Mouse (Mus musculus): ENCODE results near the gene Fxyd5. TPM values are rescaled to one million over a fixed set of nuclear protein-coding genes. Genes with fewer than 3 reads are reported as not detected.

The Fxyd5 gene
- total RNA-seq, 2 experiments from 2014 or later = 29.3 to 30.8 TPM

DNA sequence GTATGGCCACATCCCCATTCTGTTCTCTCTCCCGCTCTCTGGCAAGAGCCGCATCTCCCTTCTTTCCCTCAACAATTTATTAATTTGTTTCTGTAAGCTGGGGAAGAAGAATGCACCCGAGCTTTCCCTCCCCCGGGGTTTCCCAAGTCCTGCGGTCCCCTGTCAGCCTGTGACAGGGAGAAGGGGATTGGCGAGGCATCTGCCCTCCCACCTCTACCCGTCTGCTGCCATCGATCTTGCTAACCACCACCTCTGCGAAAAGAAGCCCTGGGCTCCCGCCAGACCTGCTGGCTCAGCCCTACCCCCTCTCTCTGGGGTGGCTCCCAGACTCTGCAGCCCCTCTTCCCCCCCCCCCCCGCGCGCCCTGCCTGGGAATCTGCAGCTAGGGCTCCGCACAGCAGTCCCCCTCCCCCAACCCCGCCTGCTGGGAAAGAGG is 7.6 kb upstream of the Fxyd5 start:
- no peak for DNase-seq
- intact Hi-C loops (cut with DNase I) = loop anchor here (2.0 to 5.0 kb wide), 2 partner anchors 75 to 93 kb away; partner anchors contain the start of gene Usf2

DNA sequence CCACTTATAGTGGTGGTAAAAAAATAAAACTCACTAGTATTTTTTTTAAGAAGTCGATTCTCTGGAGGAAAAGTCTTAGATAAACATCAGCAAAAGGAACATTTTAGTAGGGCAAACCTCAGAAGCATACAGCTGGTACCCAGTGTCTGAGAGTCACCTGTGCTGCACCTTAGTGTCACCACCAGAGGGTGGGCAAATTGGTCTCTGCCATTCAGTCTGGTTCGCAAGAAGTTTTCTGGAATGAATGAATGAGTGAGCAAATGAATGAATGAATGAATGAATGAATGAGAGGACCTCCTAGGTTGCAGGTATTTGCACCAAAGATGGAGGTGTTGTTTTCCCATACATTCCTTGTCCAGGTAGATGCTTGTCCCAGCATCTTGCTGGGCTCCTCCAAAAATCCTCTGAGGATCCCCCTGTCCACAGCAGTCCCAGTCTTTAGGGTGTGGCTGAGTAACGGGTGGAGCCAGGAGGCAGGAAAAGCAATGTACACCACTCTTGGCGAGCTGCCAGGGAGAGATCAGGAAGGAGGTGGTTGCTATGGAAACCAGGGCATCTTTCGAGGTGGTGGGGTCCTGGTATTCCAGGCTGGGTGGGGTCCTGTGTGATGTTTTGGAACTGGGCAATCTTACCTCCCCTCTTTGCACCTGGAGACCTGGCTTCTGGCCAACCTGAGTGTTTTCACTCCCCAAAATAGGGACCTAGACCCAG is 7.0 kb upstream of the Fxyd5 start:
- no peak for DNase-seq
- intact Hi-C loops (cut with DNase I) = no loop called here

DNA sequence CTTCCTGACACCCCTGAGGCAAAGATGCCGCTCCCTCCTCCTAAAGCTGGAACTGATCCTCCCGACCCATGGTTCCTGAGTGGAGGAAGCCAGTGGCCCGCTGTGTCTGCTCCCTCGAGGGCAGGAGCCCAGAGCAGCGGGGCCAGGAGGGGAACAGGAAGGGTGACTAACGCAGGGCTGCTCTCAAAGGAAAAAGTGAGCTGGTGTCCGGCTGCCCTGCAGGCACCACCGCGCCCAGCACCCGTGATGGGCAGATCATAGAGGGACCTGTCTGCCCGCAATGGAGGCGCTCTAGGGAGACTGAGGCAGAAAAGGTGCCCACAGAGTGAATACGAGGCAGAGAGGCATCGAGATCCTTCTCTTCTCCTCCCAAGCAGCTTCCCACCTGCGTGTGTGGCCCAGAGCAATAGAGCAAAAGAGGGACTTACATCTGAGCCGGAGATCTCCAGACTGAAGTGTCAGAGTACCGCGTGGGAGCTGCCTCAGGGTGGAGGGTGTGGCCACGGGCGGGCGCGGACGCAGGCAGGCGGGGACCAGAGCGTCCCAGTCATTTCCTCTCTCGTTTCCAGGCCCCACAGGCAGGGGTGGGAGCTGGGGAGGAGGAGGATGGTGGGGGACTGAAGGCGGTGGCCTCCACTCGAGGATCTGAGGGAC is 492 bp downstream of the Fxyd5 start:
- peak; percentile 73 to 76 for DNase-seq
- intact Hi-C loops (cut with DNase I) = no loop called here

DNA sequence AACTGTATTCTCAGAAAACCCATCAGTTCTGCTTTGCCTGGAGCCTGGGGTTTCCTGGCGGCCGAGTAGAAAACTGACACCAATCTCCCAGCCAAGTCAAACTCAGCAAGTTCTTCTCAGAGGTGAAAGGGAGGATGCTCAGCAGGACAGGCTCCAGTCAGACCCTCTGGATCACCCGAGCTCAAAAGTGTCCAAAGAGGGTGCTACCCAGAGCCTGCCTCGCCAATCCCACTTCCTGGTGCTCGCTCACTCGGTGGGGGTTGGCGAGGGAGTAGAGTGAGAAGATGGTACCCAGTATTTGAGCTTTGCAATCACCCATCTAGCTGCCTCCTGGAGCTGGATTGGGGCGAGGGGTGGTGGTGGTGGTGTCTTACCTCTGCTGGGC is 1.3 kb downstream of the Fxyd5 start:
- no peak for DNase-seq
- intact Hi-C loops (cut with DNase I) = no loop called here

DNA sequence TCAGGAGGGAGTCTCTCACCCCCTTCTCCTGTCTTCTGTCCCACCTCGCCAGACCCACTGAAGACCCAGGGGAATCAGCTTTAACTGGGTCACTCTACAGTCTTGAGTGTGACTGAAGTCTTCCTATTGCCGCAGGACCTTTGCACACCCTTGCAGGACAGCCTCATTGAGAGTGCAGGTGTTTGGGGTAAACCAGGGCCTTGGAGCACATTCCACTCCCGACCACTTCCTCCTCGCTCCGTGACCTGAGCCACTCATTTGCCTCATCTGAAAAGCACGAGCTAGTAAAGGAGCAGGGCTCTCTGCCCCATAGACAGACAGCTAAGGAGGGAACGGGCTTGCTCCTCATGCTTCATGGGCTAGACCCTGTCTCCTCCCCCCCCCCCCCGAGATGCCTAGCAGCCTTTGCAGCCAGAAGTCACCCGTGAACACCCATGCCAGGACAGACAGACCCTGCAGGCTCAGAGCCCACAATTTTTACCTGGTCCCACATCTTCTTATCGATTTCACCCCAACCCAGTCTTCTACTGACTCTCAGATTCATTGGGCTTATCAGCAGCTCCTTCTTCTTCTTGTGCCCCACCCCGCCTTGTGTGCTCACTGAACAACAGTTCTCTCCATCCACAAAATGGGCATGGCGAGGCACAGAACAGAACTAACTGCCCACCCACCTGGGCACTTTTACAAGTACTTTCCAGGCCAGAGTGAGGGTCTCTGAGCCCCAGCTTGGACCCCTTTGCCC is 1.8 kb downstream of the Fxyd5 start:
- no peak for DNase-seq
- intact Hi-C loops (cut with DNase I) = no loop called here

DNA sequence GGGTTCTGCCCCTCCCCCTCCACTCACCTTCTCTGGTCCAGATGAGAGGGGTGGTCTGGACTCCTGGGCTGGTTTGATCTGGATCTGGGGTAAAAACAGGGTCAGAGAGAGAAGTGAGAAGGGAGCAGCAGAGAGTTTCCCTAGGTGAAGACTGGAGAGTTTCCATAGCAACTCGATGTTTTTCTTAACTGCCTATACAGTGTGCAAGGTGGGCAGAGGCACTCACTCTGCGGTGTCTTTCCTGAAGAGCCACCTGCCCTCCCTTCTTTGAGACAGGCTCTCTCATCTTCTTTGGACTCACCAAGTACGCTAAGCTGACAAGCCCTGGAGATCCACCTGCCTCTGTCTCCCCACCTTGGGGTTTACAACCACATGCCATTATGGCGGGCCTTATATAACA is 3.3 kb downstream of the Fxyd5 start:
- intact Hi-C loops (cut with DNase I) = no loop called here
- DNase-seq = no peak

DNA sequence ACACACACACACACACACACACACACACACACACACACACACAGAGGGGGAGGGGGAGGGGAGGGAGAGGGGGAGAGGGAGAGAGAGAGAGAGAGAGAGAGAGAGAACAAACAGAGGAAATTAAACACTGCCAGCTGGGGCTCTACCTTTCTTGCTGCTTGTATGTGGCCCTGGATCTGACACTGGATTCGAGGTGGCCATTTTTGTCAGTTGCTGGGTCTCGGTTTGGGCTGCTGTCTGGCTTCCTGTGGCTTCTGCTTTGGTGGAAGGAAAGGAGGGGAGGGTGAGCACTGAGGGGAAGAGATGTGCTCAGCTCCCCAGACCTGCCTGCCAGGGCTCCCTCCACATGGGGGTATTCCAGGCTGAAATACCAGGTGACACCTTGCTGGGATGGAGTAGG is 4.6 kb downstream of the Fxyd5 start:
- no peak for DNase-seq
- intact Hi-C loops (cut with DNase I) = no loop called here

DNA sequence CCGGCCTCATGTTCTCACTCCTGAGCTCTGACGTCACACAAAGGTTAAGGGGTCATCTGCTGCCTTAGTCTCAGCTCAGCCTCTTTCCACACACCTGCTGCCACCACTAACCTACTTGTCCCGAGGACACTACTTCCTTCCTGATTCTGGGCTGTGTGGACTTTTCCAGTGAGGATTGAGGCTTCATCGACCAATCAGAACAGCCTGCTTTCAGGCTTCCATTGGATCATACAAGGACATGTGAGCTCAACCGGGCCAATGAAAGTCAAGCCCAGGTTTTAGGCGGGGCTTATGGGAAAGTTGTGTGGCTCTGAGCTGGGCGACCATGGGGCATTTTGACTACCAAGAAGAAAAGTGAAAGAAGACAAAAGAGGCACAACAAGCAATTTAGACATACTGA is 5.4 kb downstream of the Fxyd5 start:
- intact Hi-C loops (cut with DNase I) = no loop called here
- no peak for DNase-seq

DNA sequence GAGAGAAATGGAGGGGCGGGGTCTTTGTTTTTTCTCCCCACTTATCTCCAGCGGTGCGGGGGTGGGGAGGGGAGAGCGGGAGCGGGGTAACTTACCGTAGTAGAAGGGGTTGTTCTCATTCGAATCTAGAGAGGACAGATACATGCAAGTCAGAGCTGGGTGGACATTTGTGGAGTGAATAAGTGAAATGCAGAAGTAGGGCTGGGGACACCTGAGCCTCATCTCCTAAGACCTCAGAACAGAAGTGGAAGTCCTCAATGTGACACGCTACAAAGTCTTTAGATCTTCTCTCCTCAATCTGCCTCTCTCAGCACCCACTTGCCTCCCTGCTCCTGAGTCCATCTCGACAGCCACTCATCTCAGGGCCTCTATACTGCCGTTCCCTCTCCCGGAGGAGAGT is 7.0 kb downstream of the Fxyd5 start:
- intact Hi-C loops (cut with DNase I) = no loop called here
- no peak for DNase-seq

DNA sequence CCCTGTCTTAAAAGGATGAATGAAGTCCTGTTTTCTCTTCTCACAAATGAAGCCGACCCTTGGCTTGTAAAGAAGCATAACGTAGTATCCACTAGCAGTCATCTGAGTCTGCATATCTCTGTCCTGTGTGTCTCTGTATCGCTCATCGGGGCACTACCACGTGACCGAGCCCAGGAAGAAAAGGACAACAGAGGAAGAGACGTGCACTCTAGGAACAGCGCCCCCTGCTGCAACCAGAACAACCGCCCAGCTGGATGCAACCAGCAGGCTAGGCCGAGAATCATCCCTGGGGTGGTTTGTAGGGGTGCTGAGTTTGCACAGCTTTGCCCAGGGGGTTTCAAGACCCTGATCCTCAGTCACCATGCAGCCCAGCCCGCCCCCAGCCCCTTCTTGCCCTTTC is 7.5 kb downstream of the Fxyd5 start:
- intact Hi-C loops (cut with DNase I) = no loop called here
- DNase-seq = no peak

DNA sequence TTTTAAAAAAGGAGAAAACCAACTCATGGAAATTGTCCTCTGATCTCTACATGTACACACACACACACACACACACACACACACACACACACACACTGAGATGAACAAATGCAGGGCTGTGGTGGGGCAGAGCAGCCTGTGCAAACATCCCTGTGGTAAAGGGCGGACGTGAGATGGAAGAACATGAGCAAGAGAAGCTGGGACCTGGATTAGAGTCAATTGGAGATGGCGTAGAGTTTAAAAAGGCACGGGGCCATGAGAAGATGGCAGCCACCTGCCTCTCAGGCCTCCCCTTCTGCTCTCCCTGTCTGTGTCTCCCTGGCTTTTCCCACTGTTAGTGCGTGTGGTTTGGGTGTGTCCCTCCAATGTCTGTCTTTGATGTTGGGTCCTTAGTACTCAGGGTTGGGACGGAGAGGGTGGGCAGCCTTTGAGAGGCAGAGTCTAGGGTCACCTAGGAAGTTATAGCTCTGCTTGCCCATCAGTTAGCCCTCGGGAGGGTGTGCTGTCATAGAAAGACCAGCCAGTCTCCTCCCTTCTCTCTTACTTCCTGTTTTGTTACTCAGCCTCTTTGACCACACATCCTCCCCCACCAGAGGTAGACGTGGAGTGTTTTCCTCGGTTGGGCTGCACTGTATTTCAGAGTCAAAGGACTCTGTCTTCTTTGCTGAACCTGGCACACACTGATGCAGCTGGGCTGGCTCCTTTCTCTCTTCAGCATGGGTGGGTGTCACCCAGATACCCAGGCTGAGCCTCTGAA is 8.7 kb downstream of the Fxyd5 start:
- no peak for DNase-seq
- intact Hi-C loops (cut with DNase I) = no loop called here

DNA sequence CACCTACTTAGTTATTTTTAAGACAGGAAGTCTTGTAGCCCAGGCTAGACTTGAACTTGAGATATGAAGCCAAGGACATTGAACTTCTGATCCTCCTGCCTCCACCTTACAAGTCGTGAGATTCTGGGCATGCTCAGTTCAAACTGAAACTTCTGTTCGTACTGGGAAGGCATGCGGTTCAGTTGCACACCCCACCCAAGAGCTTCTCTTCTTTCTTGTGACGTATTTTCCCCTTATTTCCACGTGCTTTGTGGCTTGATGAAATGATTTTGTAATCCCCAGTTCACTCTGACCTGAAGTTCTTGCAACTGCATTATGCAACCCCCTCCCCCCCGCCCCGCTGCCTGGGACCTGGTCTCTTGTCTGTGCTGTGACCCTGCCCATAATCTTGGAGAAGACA is 10.6 kb downstream of the Fxyd5 start:
- intact Hi-C loops (cut with DNase I) = no loop called here
- no peak for DNase-seq

DNA sequence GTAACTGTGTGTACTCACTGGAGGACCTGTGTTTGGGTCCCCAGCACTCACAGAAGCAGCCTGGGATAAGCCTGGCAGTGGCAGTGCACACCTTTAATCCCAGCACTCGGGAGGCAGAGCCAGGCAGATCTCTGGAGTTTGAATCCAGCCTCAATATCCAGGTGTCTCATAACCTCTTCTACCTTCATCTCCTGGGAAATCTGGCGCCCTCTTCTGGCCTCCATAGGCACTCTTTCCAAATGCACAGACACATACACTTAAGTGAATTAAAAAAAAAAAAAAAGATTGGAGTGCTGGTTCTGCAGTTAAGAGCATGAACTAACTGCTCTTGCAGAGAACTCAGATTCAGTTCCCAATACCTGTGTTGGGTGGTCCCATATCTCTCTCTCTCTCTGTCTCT is 11.6 kb downstream of the Fxyd5 start:
- DNase-seq = no peak
- intact Hi-C loops (cut with DNase I) = no loop called here

DNA sequence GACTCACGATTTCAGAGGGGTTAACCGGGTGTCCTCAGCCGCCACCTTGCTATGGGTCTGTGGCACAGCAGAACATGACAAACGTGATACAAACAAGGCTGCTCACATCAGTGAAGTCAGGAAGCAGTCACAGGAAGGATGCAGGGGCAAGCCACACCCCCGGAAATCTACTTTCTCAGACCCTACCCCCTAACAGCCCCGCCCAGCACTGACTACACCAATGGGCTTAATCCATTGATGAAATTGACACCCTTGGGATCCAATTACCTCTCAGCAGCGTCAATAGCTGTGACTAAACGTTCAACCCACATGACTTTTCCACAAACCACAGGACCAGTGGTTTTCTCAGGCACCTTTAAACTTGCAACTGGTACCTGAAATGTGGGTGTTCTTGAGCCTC is 13.7 kb downstream of the Fxyd5 start:
- intact Hi-C loops (cut with DNase I) = no loop called here
- DNase-seq = no peak

DNA sequence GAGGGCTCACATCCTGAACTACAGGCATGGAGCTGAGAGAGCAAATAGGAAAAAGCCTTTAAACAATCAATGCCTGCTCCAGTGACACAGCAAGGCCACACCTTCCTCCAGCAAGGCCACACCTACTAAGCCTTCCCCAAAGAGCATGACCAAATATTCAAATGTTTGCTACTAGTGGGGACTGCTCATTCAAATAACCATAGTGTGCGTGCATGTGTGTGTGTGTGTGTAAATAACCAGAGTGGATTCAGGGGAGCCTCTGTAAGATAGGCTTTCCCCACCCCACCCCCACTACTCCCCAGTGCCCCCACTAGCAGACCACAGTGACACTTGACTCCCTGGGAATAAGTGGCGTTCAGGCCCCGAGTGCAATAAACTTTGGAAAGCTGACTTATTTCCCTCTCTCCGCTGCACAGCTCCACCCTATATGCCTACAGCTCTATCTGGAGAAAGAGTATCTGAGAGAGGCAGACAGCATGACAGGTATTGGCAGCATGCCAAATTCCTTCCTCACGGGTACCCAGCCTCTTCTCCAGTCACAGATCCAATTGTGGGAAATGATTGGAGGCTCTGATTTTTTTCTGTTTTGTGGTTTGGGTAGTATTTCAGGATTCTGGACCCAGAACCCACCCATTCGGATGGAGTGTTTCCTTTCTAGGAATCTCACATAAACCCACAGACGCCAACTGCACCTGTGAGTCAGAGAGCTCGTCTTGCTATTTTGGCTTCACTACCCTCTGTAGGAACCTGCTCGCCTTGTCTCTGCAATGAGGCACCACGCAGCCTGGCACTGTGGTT is 25.0 kb downstream of the Fxyd5 start:
- DNase-seq = no peak
- intact Hi-C loops (cut with DNase I) = no loop called here

DNA sequence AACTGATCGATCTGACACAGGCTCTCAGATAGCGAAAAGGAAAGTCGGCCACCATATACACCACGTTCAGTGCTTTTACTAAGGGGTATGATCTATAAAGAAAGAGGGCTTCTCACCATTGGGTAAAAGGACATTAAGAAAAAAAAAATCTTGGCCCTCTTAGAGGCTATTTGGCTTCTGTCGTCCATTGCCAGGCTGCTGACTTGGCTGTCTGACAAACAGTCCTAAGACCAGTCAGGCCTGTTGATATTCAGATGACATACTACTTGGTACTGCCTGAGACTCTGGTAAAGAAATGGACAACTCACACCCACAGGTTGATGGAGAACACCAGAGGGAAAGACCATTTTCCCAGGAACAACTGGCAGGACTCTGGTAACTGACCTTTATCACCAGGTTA is 29.3 kb downstream of the Fxyd5 start:
- no peak for DNase-seq
- intact Hi-C loops (cut with DNase I) = no loop called here

DNA sequence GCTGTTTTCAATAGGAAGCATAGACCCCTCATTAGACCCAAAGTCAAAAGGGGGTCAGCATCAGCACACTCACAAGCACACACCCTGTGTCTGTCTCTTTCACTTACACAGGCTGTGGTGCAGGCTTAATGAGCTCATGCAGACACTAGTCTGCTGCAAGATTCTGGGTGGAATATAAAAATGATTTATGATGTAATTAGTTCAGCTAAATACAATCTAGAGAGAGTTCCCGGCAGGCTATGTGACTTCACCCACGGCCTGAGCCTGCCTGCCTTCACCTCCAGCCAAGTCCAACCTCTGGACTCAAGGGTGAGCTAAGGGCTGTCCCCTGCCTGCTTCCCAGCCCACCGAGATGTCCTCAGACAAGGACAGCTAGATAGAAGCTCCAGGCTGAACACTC is 33.4 kb downstream of the Fxyd5 start:
- no peak for DNase-seq
- intact Hi-C loops (cut with DNase I) = no loop called here

DNA sequence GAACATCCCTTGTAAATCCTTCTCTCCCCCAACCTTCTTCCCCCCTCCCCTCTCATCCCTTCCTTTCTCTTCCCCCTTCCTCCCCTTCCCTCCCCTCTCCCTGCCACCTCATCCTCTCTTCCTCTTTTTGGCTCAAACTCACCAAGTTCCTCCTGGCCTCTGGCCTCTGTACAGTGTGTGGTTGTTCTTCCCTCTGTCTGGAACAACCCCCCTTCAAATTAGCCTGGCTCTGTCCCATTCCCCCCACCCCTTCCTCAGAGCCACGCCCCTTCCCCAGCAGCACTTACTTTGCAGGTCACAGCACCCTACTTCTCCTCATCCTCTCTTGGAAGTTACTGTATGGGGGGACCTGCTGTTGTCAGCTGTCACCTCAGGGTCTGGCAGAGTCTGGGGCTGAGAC is 34.1 kb downstream of the Fxyd5 start:
- no peak for DNase-seq
- intact Hi-C loops (cut with DNase I) = no loop called here

DNA sequence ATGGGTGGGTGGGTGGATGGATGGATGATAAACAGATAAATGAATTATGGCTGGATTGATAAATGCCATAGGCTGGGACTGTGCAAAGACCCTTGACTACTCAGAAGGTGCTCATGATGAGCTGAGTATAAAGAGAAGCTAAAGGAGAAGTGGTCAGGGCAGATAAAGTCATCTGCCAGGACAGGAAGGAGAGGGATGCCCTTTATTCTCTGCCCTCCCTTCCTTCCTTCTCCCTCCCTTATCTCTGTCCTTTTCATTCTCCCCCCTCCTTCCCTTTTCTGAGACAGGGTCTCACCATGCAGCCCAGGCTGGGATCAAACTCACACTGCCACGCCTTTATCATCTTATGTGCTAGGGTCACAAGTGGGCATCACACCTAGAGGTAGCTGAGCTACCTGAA is 34.5 kb downstream of the Fxyd5 start:
- intact Hi-C loops (cut with DNase I) = no loop called here
- DNase-seq = no peak

DNA sequence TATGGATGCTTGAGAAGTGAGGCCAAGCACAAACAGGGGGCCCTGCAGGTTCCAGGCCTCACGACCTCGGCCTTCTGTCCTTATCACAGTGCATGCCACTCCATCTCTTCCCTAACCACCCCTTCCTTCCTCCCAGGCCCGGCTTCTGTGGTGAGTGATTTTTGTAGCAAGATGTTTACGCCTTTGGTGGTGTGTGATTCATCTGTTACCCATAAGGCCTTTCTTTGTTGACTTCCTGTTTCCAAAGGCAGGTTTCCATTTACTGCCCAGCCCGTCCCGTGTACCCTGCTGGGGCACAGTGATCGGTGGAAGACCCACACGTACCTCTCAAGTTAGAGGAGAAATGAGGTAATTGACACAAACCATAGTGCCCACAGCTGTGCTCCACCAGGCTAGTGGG is 39.6 kb downstream of the Fxyd5 start:
- intact Hi-C loops (cut with DNase I) = no loop called here
- peak; percentile 18 to 31 for DNase-seq
